Mouse (Mus musculus) megakaryocyte-erythroid progenitor cell, adult 5-6 weeks (primary cell): ENCODE data around the gene Timm29. TPM values are rescaled to one million over a fixed set of nuclear protein-coding genes. Genes with fewer than 3 reads are reported as not detected.
"Not testable (repeated sequence)": the region's sequence is repeated elsewhere in the genome, so short reads cannot be mapped to it uniquely, and the experiment has no call there.

Source experiments
- ATAC-seq: replicated peaks from 2 replicates; pipeline ENCODE4 v1.8.0; 2016; ENCODE audit warnings: mild to moderate bottlenecking, inconsistent platforms; ENCODE audit not compliant: severe bottlenecking, poor library complexity, low FRiP score, low TSS enrichment
- total RNA-seq, 2 experiments: library from RNA; stranded (forward) in 1 of 2; stranded (reverse) in 1 of 2; fragments of 200-1000, 215-1000 nt in 1 of 2; fragments of >200 nt in 1 of 2; fragmentation: Nextera tagmentation in 1 of 2; gene quantifications; 2 replicates each; pipeline ENCODE4 v1.2.3; 2014 to 2017

Gene Timm29
- total RNA-seq, 2 experiments from 2014 or later, result 27.2 to 51.4 TPM

DNA sequence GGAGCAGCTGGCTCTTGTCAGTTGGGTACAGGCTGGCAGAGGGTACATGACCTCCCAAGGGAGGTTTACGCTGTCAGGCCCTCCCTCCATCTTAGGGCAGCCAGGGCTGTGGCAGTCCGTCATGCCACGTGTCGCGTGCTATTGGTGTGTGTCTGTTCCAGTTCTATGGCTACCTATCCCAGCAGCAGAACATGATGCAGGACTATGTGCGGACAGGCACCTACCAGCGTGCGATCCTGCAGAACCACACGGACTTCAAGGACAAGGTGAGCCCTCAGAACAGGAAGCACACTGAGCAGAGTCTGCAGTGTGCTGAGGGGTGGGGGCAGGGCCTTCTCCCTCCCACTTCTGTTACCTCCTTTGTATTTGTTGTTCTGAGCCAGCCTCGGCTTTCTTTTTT is 17.3 kb upstream of the Timm29 start:
- no peak for ATAC-seq

DNA sequence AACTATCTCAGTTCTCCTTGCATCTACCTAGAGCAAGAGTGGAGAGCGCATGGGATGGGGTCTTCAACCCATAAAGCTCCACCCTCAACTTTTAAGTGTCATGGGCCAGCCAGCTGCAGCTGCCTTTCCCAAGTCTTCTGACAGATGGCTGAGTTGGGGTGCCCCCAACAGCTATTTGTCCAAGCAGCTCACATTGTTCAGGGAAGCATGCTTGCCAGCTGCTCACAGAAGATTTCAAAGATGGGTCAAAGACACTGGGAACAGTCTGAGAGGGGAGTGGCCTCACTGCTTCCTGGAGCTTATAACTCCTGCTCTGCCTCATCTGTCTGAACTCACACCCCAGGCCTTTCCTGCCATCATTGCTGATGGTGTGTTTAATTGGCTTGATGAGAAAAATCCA is 16.2 kb upstream of the Timm29 start:
- no peak for ATAC-seq

DNA sequence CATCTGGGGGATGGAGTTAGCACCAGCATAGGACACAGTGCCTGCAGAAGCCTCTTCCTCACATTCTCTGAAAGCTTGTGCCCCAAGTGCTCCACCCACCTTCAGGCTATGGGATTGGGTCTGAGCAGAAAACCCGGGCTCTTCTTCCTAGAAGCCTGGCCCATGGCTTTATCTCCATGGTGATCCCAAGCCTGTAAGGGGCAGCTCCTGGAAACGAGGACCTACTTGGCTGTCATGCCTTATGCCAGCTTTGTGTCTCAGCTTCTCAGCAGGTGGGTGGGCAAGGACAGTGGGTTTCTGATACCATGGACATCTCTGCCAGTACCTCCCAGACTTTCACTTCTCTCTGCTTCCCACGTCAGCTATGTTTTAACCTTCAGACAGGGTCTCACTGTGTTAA is 14.3 kb upstream of the Timm29 start:
- ATAC-seq, result no peak

DNA sequence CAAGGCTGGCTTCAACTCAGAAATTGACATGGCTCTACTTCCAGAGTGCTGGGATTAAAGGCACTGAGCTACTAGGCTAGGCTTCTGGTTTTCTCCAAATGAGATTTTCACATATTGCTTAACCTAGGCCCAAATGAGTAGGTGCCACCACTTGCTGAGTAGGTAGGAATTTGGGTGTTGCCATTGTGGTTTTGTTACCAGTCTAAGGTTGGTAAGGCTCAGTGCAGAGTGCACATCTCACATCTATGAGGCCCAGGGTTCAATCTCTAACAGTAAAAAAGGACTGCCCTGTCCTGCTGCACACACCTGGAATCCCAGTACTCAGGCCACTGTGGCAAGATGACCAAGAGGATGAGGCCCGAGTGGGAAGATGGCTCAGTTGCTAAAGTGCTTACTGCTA is 7.1 kb upstream of the Timm29 start:
- no peak for ATAC-seq

DNA sequence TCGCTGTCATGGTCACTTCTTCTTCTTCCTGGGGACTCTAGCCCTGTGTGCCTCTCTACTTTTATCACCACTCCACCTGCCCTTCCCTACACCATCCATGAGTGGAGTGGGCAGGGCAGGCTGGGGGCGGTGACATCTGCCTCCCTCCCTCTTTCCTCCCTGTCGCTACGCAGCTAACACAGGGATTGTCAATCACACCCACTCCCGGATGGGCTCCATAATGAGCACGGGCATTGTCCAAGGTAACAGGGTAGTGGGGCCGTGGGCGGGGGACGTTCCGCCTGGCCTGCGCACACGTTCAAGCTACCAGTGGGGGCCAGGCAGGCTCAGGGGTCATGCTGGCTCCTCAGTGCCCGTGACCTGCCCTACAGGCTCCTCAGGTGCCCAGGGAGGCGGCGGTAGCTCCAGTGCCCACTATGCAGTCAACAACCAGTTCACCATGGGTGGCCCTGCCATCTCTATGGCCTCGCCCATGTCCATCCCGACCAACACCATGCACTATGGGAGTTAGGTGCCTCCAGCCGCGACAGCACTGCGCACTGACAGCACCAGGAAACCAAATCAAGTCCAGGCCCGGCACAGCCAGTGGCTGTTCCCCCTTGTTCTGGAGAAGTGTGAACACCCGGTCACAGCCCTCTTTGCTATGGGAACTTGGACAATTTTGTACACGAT is 4.7 kb upstream of the Timm29 start:
- ATAC-seq, result no peak

DNA sequence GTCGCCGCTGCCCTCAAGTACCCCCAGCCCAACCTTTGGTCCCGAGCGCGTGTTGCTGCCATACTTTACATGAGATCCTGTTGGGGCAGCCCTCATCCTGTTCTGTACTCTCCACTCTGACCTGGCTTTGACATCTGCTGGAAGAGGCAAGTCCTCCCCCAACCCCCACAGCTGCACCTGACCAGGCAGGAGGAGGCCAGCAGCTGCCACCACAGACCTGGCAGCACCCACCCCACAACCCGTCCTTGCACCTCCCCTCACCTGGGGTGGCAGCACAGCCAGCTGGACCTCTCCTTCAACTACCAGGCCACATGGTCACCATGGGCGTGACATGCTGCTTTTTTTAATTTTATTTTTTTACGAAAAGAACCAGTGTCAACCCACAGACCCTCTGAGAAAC is 4.2 kb upstream of the Timm29 start:
- no peak for ATAC-seq

DNA sequence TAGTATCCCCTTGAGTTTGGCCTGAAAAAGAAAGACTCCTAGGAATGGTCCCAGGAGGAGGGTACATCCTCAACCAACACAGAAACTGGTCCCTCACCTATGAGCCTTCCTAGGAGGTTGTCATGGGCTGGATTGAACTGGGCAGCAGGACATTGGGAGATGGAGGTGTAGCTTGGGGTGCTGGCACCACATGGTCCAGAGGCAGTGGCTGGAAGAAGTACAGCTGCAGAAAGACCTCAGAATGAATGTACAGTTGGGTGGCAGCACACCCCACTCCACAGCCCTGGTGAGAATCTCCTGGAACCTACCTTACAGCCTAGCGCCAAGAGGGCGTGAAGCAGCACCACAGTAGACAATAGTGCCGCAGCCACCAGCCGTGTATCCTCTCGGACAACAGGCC is 3.0 kb upstream of the Timm29 start:
- no peak for ATAC-seq

DNA sequence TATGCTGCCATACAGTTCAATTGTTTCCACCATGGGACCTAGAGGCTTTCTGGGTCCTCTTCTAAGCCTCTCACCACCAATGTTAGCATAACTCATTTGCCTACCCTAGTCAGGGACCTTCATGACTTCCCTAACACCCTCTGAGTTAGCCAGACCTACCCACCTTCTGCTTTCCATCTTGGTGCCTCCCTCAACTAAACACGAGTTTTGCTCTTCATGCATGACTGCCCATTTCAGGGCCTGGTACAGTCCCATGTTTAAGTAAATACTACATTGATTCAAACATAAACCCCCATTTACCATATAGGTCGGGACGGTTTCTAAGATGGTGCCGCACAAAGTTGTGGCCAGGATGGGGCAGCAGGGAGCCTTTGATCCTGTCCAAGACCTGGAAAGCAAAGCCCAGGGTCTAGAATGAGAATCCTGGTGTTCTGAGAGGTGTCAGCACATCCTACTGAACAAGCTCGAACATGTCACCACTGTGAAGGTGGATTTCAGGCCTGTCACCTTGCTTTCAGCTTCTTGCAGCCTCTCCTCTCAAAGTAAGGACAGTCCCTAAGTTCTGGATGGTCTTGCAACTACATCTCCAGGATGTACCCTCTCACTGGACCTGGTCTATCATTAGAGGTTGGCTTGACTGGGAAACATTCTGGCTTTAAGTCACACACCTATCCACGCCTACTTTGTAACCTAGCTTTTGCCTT is 1.2 kb upstream of the Timm29 start:
- no peak for ATAC-seq

DNA sequence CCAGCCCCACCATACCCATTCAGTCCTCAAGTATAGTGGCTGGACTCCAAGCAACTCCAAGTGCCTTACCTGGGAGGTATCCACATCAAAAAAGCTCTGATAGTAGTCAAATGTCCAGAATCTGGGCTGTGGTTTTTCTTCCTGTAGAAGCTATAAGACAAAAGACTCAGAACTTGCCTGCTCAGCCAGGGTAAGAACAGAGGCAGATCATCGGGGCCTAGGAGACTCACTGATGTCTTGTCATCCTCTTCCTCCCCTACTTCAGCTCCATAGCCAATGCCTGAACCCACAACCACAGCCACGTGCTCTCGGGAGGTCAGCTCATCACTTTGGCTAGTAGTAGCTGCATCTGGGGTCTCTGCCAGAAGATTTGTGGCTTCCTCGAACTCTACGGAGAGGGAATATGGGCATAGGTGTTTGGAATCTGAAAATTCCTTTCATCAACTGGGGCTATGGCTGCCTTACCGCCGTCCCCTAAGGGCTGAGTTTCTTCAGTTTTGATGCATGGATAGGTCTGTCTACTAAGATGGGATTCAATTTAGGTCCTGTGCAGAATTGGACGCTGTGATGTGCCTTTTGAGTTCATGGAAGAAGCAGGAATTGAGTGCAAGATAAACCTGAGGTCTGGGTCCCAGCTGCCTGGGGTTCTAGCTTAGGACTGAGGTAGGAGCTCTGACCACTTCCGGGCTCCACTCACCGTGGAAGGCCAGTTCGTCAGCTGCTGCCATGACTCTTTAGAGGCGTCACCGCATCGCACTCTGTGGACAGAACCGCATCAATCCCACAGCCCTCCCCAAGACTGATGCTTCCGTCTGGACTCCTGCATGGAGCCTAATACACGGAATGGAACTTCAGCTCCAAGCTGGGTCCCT is 455 bp upstream of the Timm29 start:
- ATAC-seq, result peak; percentile 1; the same call in 1 of the 2 replicates

DNA sequence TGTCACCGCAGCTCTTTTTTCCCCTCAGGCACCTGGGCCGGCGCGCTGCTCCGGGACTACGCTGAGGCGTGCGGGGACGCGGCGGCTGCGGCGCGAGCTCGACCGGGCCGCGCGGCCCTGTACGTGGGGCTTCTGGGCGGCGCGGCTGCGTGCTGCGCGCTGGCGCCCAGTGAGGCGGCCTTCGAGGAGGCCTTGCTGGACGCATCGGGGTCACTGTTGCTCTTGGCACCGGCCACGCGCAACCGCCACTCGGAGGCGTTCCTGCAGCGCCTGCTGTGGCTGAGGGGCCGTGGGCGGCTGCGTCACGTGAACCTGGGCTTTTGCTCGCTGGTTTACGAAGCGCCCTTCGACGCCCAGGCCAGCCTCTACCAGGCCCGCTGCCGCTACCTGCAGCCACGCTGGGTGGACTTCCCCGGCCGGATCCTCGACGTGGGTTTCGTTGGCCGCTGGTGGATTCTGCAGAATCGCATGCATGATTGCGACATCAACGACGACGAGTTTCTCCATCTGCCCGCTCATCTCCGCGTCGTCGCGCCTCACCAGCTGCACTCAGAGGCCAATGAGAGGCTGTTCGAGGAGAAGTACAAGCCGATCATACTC is 700 bp downstream of the Timm29 start:
- peak; percentile 27 for ATAC-seq

DNA sequence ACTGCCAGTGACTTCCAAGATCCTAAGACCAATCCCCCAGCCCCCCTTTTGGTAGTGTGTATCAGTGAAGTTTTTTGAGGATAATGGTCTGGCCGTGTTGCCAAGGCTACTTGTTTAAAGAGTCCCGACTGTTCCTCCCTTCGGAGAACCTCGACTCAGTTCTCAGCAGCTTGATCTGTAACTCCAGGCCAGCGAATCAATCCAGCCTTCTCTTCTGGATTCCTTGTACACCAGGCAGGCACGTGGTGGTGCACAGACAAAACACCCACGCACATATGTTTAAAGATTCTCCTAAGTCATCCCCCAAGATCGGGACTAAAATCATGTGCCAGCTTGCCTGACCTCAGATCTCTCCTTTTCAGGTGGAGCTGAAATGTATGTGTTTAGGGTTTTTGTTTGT is 1.8 kb downstream of the Timm29 start:
- ATAC-seq, result not testable (repeated sequence)

DNA sequence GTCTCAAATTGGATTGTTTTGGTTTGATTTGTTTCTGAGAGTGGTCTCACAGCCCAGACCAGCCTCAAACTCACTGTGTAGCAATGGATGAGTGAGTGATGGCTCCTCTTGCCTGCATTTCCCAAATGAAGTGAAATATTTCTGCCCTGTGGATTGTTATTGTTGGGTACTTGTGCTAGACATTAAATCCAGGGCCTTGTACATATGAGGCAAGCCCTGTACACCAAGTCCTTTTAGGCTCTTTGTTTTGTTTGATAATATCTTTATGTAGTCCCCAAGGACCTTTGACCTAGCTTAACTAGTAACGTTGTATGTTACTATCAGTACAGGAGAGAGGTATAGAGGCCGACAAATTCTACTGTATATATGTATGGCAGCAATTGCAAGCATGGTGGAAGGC is 2.3 kb downstream of the Timm29 start:
- ATAC-seq, result no peak

DNA sequence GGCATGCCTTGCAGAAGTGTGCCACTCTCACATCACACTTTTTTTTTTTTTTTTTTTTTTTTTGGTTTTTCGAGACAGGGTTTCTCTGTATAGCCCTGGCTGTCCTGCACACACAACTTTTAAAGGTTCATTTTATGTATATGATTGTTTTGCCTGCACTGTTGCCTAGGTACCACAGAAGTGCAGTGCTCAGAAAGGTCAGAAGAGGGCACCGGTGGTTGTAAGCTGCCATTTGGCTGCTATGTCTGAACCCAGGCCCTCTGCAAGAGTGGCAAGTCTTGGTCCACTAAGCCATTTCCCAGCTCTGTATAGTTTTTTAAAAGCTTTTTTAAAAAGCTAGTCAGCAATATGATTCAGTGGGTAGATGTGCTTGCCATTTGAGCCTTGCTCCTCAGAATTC is 5.7 kb downstream of the Timm29 start:
- peak; percentile 71 for ATAC-seq

DNA sequence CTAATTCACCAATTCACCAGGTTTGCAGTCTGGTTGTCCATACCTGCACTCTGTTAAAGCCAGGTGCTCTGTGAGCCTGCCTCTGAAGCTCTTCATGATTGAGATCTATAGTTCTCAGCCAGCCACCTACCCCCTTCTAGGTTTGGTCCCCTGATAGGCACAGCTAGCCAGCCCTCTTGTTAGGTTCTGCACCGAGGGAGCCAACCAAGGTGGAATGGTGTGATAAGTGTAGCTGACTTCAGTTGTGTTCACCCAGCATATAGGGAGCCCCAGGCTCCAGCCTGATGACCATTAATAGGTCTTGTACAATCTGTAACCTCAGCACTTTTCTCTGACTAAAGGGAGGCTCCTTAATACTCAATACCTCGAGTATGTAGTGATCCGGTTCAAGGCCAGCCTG is 7.7 kb downstream of the Timm29 start:
- peak; percentile 53 for ATAC-seq

DNA sequence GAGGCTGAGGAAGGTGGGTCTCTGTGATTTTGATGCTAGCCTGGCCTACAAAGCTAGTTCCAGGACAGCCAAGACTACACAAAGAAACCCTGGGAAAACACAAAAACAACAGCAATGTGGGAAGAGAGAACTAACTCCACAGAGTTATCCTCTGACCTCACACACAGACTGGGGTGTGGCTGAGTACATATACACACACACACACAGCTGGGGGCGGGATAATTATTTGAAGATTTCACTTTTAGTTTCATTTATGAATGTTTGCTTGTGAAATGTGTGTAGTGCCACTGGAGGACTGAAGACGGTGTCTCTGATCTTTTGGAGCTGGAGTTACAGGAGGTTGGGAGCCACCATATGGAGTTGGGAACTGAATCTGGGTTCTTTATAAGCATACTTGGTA is 8.6 kb downstream of the Timm29 start:
- ATAC-seq, result no peak

DNA sequence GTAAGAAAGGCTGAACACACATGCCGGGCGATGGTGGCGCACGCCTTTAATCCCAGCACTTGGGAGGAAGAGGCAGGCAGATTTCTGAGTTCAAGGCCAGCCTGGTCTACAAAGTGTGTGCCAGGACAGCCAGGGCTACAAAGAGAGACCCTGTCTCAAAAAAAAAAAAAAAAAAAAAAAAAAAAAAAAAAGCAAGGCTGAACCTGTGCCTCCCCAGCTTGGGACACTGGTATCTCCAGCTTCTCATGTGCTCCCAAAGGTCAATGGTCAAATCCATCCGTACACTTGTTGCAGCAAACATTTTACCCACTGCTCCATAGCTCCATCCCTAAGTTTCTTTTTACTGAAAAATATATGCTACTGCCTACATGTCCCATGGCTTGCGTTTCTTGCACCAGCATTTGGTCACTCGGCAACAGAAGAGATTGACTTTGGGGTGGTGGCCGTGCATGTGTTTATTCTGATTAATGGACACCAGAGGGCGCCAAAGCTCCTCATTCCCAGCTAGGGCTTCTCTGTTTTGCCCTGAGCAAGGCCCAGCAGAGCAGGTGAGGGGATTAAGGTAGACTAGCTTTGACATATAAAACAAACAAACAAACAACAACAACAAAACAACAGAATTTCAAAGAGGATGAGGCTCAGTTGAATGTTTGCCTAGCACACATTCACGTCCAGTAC is 9.3 kb downstream of the Timm29 start:
- peak; percentile 76 for ATAC-seq

DNA sequence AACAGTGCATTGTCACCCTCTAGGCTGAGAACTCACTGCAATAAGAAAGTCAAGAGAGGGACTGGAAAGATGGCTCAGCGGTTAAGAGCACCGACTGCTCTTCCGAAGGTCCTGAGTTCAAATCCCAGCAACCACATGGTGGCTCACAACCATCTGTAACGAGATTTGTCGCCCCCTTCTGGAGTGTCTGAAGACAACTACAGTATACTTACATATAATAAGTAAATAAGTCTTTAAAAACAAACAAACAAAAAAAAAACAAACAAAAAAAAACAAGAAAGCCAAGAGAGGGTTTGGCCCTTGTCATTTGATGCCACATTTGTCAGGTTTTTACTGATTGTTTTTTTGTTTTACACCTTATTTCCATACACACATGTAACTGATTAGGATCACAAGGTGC is 11.6 kb downstream of the Timm29 start:
- no peak for ATAC-seq

DNA sequence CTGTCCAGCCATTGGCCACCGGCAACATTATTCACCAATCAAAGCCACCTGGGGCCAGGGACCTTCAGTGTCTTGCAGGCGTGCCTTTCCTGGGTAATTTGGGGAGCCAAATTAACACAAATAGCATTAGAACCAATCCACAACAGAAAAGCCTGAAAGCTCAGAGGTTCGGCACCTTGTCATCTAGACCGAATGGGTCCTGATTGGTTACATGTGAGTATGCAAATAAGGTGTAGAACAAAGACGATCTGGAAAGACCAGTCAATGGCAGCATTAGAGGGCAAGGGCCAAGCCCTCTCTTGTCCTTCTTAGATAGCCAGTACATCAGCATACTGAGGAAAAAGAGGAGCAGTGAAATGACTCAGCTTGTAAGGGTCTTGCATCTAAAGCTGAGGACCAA is 13.3 kb downstream of the Timm29 start:
- ATAC-seq, result no peak

DNA sequence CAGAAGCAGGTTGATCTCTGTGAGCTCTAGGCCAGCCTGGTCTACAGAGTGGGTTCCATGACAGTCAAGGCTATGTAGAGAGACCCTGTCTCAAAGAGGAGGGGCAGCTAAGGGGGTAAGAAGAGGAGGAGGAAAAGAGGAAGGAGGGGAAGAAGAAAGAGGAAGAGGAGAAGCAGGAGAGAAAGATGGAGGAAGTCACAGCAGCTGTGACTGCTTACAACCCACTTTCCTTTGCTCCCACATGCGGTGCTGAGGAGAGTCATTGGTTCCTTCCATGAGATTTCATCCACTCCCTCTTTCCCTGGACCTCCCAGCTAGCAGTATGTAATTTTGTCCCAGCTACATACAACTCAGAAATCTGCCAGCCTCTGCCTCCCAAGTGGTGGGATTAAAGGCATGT is 14.1 kb downstream of the Timm29 start:
- ATAC-seq, result no peak

DNA sequence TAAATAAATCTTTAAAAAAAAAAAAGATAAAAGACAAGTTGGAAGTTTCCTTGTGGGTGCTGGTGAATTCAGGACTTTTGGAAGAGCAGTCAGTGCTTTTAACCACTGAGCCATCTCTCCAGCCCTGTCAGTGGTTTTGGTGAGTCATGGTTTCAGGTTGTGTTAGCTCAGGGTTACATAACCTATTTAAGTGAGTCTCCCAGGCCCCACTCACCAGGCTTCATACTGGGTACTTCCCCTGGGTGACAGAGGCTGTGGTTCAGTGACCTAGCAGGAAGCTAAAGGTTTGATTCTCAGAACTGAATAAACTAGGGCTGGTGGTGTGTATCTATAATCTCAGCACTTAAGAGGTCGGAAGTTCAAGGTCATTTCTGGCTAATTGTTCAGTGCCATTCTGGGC is 17.3 kb downstream of the Timm29 start:
- ATAC-seq, result no peak
